Mouse (Mus musculus): ENCODE measurements around the gene Daam1. TPM values are rescaled to one million over a fixed set of nuclear protein-coding genes. Genes with fewer than 3 reads are reported as not detected.

Daam1 gene
- total RNA-seq, 2 experiments from 2014 or later = 60.5 to 71.6 TPM

- DNase-seq (ENCODE audit: extremely low spot score in 1 of 2, low spot score in 1 of 2) = no peak
These were observed 126.6 kb downstream of the Daam1 start for GRCm38 (mm10) chr12:71957496-71957895.

GRCm38 (mm10) chr12:71959351-71959991 is 128.6 kb downstream of the Daam1 start:
- DNase-seq (ENCODE audit: extremely low spot score in 1 of 2, low spot score in 1 of 2) = no peak

GRCm38 (mm10) chr12:71961671-71962070 is 130.8 kb downstream of the Daam1 start:
- DNase-seq (ENCODE audit: extremely low spot score in 1 of 2, low spot score in 1 of 2) = no peak

GRCm38 (mm10) chr12:71962616-71963015 is 131.7 kb downstream of the Daam1 start:
- no peak for DNase-seq (ENCODE audit: extremely low spot score in 1 of 2, low spot score in 1 of 2)

- DNase-seq (ENCODE audit: extremely low spot score in 1 of 2, low spot score in 1 of 2) = no peak
These were observed 137.7 kb downstream of the Daam1 start for GRCm38 (mm10) chr12:71968592-71968991.

- DNase-seq (ENCODE audit: extremely low spot score in 1 of 2, low spot score in 1 of 2) = no peak
These were observed 138.1 kb downstream of the Daam1 start for GRCm38 (mm10) chr12:71969022-71969421.

GRCm38 (mm10) chr12:71969439-71969838 is 138.6 kb downstream of the Daam1 start:
- no peak for DNase-seq (ENCODE audit: extremely low spot score in 1 of 2, low spot score in 1 of 2)

GRCm38 (mm10) chr12:71969941-71970629 is 139.2 kb downstream of the Daam1 start:
- no peak for DNase-seq (ENCODE audit: extremely low spot score in 1 of 2, low spot score in 1 of 2)

- no peak for DNase-seq (ENCODE audit: extremely low spot score in 1 of 2, low spot score in 1 of 2)
These were observed 140.1 kb downstream of the Daam1 start for GRCm38 (mm10) chr12:71970791-71971654.

GRCm38 (mm10) chr12:71972126-71972525 is 141.2 kb downstream of the Daam1 start:
- no peak for DNase-seq (ENCODE audit: extremely low spot score in 1 of 2, low spot score in 1 of 2)

- no peak for DNase-seq (ENCODE audit: extremely low spot score in 1 of 2, low spot score in 1 of 2)
These were observed 141.9 kb downstream of the Daam1 start for GRCm38 (mm10) chr12:71972619-71973266.

GRCm38 (mm10) chr12:71973577-71973976 is 142.7 kb downstream of the Daam1 start:
- no peak for DNase-seq (ENCODE audit: extremely low spot score in 1 of 2, low spot score in 1 of 2)

GRCm38 (mm10) chr12:71975626-71976025 is 144.7 kb downstream of the Daam1 start:
- no peak for DNase-seq (ENCODE audit: extremely low spot score in 1 of 2, low spot score in 1 of 2)

GRCm38 (mm10) chr12:71976361-71976960 is 145.6 kb downstream of the Daam1 start:
- no peak for DNase-seq (ENCODE audit: extremely low spot score in 1 of 2, low spot score in 1 of 2)

- no peak for DNase-seq (ENCODE audit: extremely low spot score in 1 of 2, low spot score in 1 of 2)
These were observed 146.5 kb downstream of the Daam1 start for GRCm38 (mm10) chr12:71977364-71977763.

GRCm38 (mm10) chr12:71978513-71979352 is 147.9 kb downstream of the Daam1 start:
- DNase-seq (ENCODE audit: extremely low spot score in 1 of 2, low spot score in 1 of 2) = no peak

- DNase-seq (ENCODE audit: extremely low spot score in 1 of 2, low spot score in 1 of 2) = no peak
These were observed 149.3 kb downstream of the Daam1 start for GRCm38 (mm10) chr12:71980166-71980565.

GRCm38 (mm10) chr12:71980746-71981145 is 149.9 kb downstream of the Daam1 start:
- DNase-seq (ENCODE audit: extremely low spot score in 1 of 2, low spot score in 1 of 2) = no peak

- DNase-seq (ENCODE audit: extremely low spot score in 1 of 2, low spot score in 1 of 2) = no peak
These were observed 150.4 kb downstream of the Daam1 start for GRCm38 (mm10) chr12:71981250-71981649.

Measured in layer of hippocampus, postnatal 25 days (tissue).